Mouse (Mus musculus): ENCODE data around the gene Slc22a18. TPM values are rescaled to one million over a fixed set of nuclear protein-coding genes. Genes with fewer than 3 reads are reported as not detected.

Slc22a18 gene
- polyA plus RNA-seq, 1 experiment, result 249 TPM

GRCm38 (mm10) chr7:143505411-143505810 is 31.9 kb downstream of the Slc22a18 start:
- TF ChIP-seq CTCF (IDR thresholded peaks at IDR 0.05; ENCODE audit: extremely low read depth, insufficient read length, insufficient replicate concordance, low read depth, low read length), result no peak
- TF ChIP-seq POLR2A (IDR thresholded peaks at IDR 0.05; ENCODE audit: low read depth, low read length), result no peak
- 88% methylated on average over 2 of the region's 2 CpGs for WGBS
- Histone ChIP-seq H3K27ac (ENCODE audit: insufficient read depth, low read depth, low read length) (no peak overlapping the region), H3K4me1 (ENCODE audit: control insufficient read depth, insufficient read depth, insufficient read length, low read length) (peaks cover 13% of the 10 kb centered on the region), H3K27me3 (ENCODE audit: control insufficient read depth, insufficient read depth, low read length) (peaks cover 6% of the 10 kb centered on the region; the same call in 1 of the 2 replicates), H3K4me3 (ENCODE audit: low read depth, low read length) (no peak overlapping the region), H3K36me3 (ENCODE audit: control insufficient read depth, insufficient read depth, low read length) (no peaks in the 10 kb centered on the region)

GRCm38 (mm10) chr7:143505823-143506222 is 32.3 kb downstream of the Slc22a18 start:
- 23% methylated on average over 11 of the region's 11 CpGs for WGBS
- TF ChIP-seq POLR2A (IDR thresholded peaks at IDR 0.05; ENCODE audit: low read depth, low read length) (no peak), CTCF (IDR thresholded peaks at IDR 0.05; ENCODE audit: extremely low read depth, insufficient read length, insufficient replicate concordance, low read depth, low read length) (peak; percentile 74; the same call in 1 of the 2 replicates)

GRCm38 (mm10) chr7:143506271-143506670 is 32.7 kb downstream of the Slc22a18 start:
- WGBS, result 64% methylated on average over 7 of the region's 7 CpGs

More at GRCm38 (mm10) chr7:143505823-143506222, 32.3 kb downstream of the Slc22a18 start:
- peaks cover 6% of the 10 kb centered on the region; the same call in 1 of the 2 replicates for H3K27me3 ChIP-seq (ENCODE audit: control insufficient read depth, insufficient read depth, low read length)
- no peak overlapping the region for H3K27ac ChIP-seq (ENCODE audit: insufficient read depth, low read depth, low read length)
- no peaks in the 10 kb centered on the region for H3K36me3 ChIP-seq (ENCODE audit: control insufficient read depth, insufficient read depth, low read length)
- no peak overlapping the region for H3K4me3 ChIP-seq (ENCODE audit: low read depth, low read length)
- peaks cover 9% of the 10 kb centered on the region for H3K4me1 ChIP-seq (ENCODE audit: control insufficient read depth, insufficient read depth, insufficient read length, low read length)

DNA sequence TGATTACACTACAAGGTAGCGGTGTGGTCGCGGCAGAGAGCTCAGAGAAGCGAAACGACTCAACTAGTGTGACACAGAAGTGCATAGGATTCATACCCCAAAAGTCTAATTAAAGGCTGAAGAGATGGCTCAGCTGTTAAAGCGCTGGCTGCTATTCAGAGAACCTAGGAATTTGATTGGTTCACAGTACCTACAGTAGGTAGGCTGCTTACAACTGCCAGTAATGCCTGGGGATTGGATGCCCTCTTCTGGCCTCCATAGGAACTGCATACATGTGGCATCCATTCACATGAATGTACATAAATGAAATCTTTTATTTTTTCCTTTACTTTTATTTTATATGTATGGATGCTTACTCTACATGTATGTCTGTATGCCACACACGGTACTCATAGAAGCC is 33.1 kb downstream of the Slc22a18 start:
- Histone ChIP-seq H3K27ac (ENCODE audit: insufficient read depth, low read depth, low read length) (no peak overlapping the region), H3K4me3 (ENCODE audit: low read depth, low read length) (no peak overlapping the region), H3K4me1 (ENCODE audit: control insufficient read depth, insufficient read depth, insufficient read length, low read length) (peaks cover 5% of the 10 kb centered on the region), H3K27me3 (ENCODE audit: control insufficient read depth, insufficient read depth, low read length) (peaks cover 3% of the 10 kb centered on the region; the same call in 1 of the 2 replicates), H3K36me3 (ENCODE audit: control insufficient read depth, insufficient read depth, low read length) (no peaks in the 10 kb centered on the region)
- TF ChIP-seq POLR2A (IDR thresholded peaks at IDR 0.05; ENCODE audit: low read depth, low read length) (no peak), CTCF (IDR thresholded peaks at IDR 0.05; ENCODE audit: extremely low read depth, insufficient read length, insufficient replicate concordance, low read depth, low read length) (no peak)
- WGBS, result 30% methylated on average over 7 of the region's 7 CpGs

More at GRCm38 (mm10) chr7:143506271-143506670, 32.7 kb downstream of the Slc22a18 start:
- H3K27ac ChIP-seq (ENCODE audit: insufficient read depth, low read depth, low read length), result no peak overlapping the region
- H3K4me1 ChIP-seq (ENCODE audit: control insufficient read depth, insufficient read depth, insufficient read length, low read length), result peaks cover 7% of the 10 kb centered on the region
- TF ChIP-seq POLR2A (IDR thresholded peaks at IDR 0.05; ENCODE audit: low read depth, low read length) (no peak), CTCF (IDR thresholded peaks at IDR 0.05; ENCODE audit: extremely low read depth, insufficient read length, insufficient replicate concordance, low read depth, low read length) (no peak)
- H3K36me3 ChIP-seq (ENCODE audit: control insufficient read depth, insufficient read depth, low read length), result no peaks in the 10 kb centered on the region
- no peak overlapping the region for H3K4me3 ChIP-seq (ENCODE audit: low read depth, low read length)
- H3K27me3 ChIP-seq (ENCODE audit: control insufficient read depth, insufficient read depth, low read length), result peaks cover 6% of the 10 kb centered on the region; the same call in 1 of the 2 replicates

- Histone ChIP-seq H3K27me3 (ENCODE audit: control insufficient read depth, insufficient read depth, low read length) (no peaks in the 10 kb centered on the region), H3K4me1 (ENCODE audit: control insufficient read depth, insufficient read depth, insufficient read length, low read length) (no peaks in the 10 kb centered on the region), H3K27ac (ENCODE audit: insufficient read depth, low read depth, low read length) (no peak overlapping the region), H3K36me3 (ENCODE audit: control insufficient read depth, insufficient read depth, low read length) (peaks cover 10% of the 10 kb centered on the region), H3K4me3 (ENCODE audit: low read depth, low read length) (no peak overlapping the region)
- TF ChIP-seq CTCF (IDR thresholded peaks at IDR 0.05; ENCODE audit: extremely low read depth, insufficient read length, insufficient replicate concordance, low read depth, low read length) (no peak), POLR2A (IDR thresholded peaks at IDR 0.05; ENCODE audit: low read depth, low read length) (no peak)
- WGBS, result 82% methylated on average over 1 of the region's 1 CpGs
Measured at GRCm38 (mm10) chr7:143509566-143509965, 36.0 kb downstream of the Slc22a18 start.

- WGBS, result 51% methylated on average over 3 of the region's 3 CpGs
- H3K36me3 ChIP-seq (ENCODE audit: control insufficient read depth, insufficient read depth, low read length), result peaks cover 22% of the 10 kb centered on the region
- no peak overlapping the region for H3K27ac ChIP-seq (ENCODE audit: insufficient read depth, low read depth, low read length)
- H3K4me1 ChIP-seq (ENCODE audit: control insufficient read depth, insufficient read depth, insufficient read length, low read length), result no peaks in the 10 kb centered on the region
- no peak for TF ChIP-seq CTCF (IDR thresholded peaks at IDR 0.05; ENCODE audit: extremely low read depth, insufficient read length, insufficient replicate concordance, low read depth, low read length)
- TF ChIP-seq POLR2A (IDR thresholded peaks at IDR 0.05; ENCODE audit: low read depth, low read length), result no peak
- H3K27me3 ChIP-seq (ENCODE audit: control insufficient read depth, insufficient read depth, low read length), result no peaks in the 10 kb centered on the region
- H3K4me3 ChIP-seq (ENCODE audit: low read depth, low read length), result no peak overlapping the region
Measured at GRCm38 (mm10) chr7:143510593-143511334, 37.2 kb downstream of the Slc22a18 start.

DNA sequence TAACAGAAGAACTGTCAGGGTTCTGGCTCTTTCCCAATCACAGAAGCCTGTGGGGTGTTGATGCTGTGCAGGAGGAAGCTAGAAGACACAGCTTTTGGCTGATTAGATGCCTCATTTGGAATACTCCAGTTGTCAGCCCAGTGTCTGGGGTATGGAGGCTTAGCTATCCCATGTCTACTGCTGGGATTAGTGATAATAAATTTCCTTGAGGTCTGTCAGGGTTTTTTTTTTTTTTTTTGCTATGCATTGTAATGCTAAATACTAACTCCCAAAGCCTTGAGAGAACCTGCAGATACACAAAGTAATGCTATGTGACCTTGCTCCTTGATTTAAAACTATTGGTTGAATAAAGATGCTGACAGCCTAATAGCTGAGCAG is 37.8 kb downstream of the Slc22a18 start:
- Histone ChIP-seq H3K4me3 (ENCODE audit: low read depth, low read length) (no peak overlapping the region), H3K36me3 (ENCODE audit: control insufficient read depth, insufficient read depth, low read length) (peaks cover 27% of the 10 kb centered on the region), H3K27ac (ENCODE audit: insufficient read depth, low read depth, low read length) (no peak overlapping the region), H3K4me1 (ENCODE audit: control insufficient read depth, insufficient read depth, insufficient read length, low read length) (no peaks in the 10 kb centered on the region), H3K27me3 (ENCODE audit: control insufficient read depth, insufficient read depth, low read length) (no peaks in the 10 kb centered on the region)
- TF ChIP-seq CTCF (IDR thresholded peaks at IDR 0.05; ENCODE audit: extremely low read depth, insufficient read length, insufficient replicate concordance, low read depth, low read length) (no peak), POLR2A (IDR thresholded peaks at IDR 0.05; ENCODE audit: low read depth, low read length) (no peak)
